Mouse (Mus musculus) ES-E14 (cell line): ENCODE measurements around the gene Hist1h2an.

Experiments
- CHD2 ChIP-seq: IDR thresholded peaks from 2 replicates; pipeline ENCODE4 v1.6.1; 2014; ENCODE audit warnings: mild to moderate bottlenecking, low read depth, low read length, inconsistent platforms
- HCFC1 ChIP-seq: IDR thresholded peaks from 2 replicates; pipeline ENCODE4 v1.6.1; 2012; ENCODE audit warnings: low read length, inconsistent platforms, borderline replicate concordance; ENCODE audit not compliant: insufficient read depth
- MAFK ChIP-seq: IDR thresholded peaks from 2 replicates; pipeline ENCODE4 v1.6.1; 2014; ENCODE audit warnings: mild to moderate bottlenecking, low read depth, low read length, inconsistent platforms; ENCODE audit not compliant: insufficient read depth
- ZC3H11A ChIP-seq: IDR thresholded peaks from 2 replicates; pipeline ENCODE4 v1.6.1; 2012; ENCODE audit warnings: low read depth, mild to moderate bottlenecking, inconsistent platforms, low read length, borderline replicate concordance
- ZNF384 ChIP-seq: IDR thresholded peaks from 2 replicates; pipeline ENCODE4 v1.6.1; 2012; ENCODE audit warnings: low read depth, low read length, inconsistent platforms

DNA sequence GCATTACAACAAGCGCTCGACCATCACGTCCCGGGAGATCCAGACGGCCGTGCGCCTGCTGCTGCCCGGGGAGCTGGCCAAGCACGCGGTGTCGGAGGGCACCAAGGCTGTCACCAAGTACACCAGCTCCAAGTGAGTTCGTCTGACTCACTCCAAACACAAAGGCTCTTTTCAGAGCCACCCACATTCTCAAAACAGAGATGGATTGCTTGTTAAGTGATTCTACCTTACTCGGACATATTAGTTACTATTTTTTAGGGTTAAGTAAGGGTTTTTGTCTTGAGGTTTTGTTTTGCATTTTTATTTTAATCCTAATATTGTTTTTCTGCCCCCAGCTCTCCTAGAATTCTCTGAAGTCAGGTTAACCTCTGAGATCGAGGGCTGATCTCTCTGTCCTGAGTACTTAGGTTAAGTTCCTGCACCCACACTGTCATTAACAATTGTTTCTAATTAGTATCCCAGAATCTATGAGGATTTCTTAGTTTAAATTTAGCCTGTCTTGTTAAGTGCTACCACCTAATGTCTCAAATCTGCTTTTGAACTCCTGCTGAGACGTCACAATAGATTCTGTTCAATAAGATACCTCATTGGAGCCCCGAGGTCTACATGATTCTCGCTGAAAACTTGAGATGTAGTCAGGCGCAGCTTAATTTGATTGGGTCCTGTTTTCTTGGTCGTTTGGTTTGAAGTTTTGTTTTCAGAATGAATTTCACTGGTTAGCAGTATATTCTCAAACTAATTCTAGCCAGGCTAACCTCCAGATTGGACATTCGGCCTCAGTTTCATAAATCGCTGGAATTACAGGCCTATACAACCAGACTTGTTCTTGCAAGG, 959 bp upstream of the Hist1h2an start:
- peak; percentile 60 for TF ChIP-seq CHD2
- no peak; the same call in 1 of the 2 replicates for TF ChIP-seq HCFC1
- TF ChIP-seq MAFK: no peak
- no peak for TF ChIP-seq ZC3H11A
- no peak for TF ChIP-seq ZNF384
